Comparison of ENCODE assay signal across 28 mouse cellular contexts in genomic region chr12:97740927-97741326, GRCm38 (mm10).
DNase-seq lines count a peak whose midpoint lies in the region; ATAC-seq lines count a peak whose summit lies in the region.
"Had no signal": no experiment of that assay in that cellular context is flagged by ENCODE, and none has a peak within 500 bp of the region (broad histone marks: within the 10 kb centered on the region; RNA-seq: fewer than 3 reads in every experiment).

No protein-coding gene starts in this region.

- peak; percentile 99 for ATAC-seq in frontal cortex, adult (ENCODE audit: low TSS enrichment)
- ATAC-seq in midbrain, embryonic 16.5 days = peak; percentile 58; the same call in 1 of the 2 replicates
- no peak for ATAC-seq in midbrain, embryonic 13.5 days
- no peak for ATAC-seq in inflammation-experienced regulatory T-cells, adult 6 months
- ATAC-seq: activated CD4-positive, CD25-positive, alpha-beta regulatory T cell, adult 4 months; CD4-positive, CD25-positive, alpha-beta regulatory T cell, adult 4 months; forebrain, embryonic 14.5 days; forebrain, embryonic 16.5 days; Patski had no signal

- no peaks in the 10 kb centered on the region for H3K9me3 ChIP-seq in midbrain, embryonic 16.5 days (replicated peaks; ENCODE audit: control insufficient read depth, low read length, poor library complexity, severe bottlenecking)
- H3K9me3 ChIP-seq in midbrain, embryonic 13.5 days = no peaks in the 10 kb centered on the region
- H3K9me3 ChIP-seq: embryonic facial prominence, embryonic 13.5 days; embryonic facial prominence, embryonic 15.5 days; forebrain, embryonic 10.5 days; forebrain, embryonic 12.5 days had no signal

- no peak overlapping the region for H3K4me3 ChIP-seq in midbrain, embryonic 16.5 days (ENCODE audit: low read depth, low read length)
- no peak overlapping the region for H3K4me3 ChIP-seq in midbrain, embryonic 13.5 days (replicated peaks)
- H3K4me3 ChIP-seq: embryonic facial prominence, embryonic 13.5 days; embryonic facial prominence, embryonic 15.5 days; erythroblast, embryonic 14.5 days; forebrain, embryonic 10.5 days; forebrain, embryonic 12.5 days had no signal

- WGBS in midbrain, embryonic 16.5 days = 54% methylated on average over 2 of the region's 2 CpGs
- 64% methylated on average over 2 of the region's 2 CpGs for WGBS in midbrain, embryonic 13.5 days

- H3K27me3 ChIP-seq in midbrain, embryonic 16.5 days (ENCODE audit: control insufficient read depth, insufficient read depth, low read depth, low read length) = no peaks in the 10 kb centered on the region
- H3K27me3 ChIP-seq in midbrain, embryonic 13.5 days = no peaks in the 10 kb centered on the region
- H3K27me3 ChIP-seq: CH12.LX; embryonic facial prominence, embryonic 13.5 days; embryonic facial prominence, embryonic 15.5 days; forebrain, embryonic 12.5 days had no signal

- H3K36me3 ChIP-seq in midbrain, embryonic 16.5 days (ENCODE audit: control insufficient read depth, insufficient read depth, low read length) = no peaks in the 10 kb centered on the region
- no peaks in the 10 kb centered on the region for H3K36me3 ChIP-seq in midbrain, embryonic 13.5 days
- H3K36me3 ChIP-seq: embryonic facial prominence, embryonic 13.5 days; embryonic facial prominence, embryonic 15.5 days; forebrain, embryonic 10.5 days; forebrain, embryonic 12.5 days; G1E had no signal

- no peaks in the 10 kb centered on the region for H3K4me1 ChIP-seq in midbrain, embryonic 16.5 days (ENCODE audit: control insufficient read depth, insufficient read depth, low read length)
- H3K4me1 ChIP-seq in midbrain, embryonic 13.5 days (replicated peaks) = no peaks in the 10 kb centered on the region
- H3K4me1 ChIP-seq: embryonic facial prominence, embryonic 13.5 days; embryonic facial prominence, embryonic 15.5 days; forebrain, embryonic 10.5 days; forebrain, embryonic 12.5 days had no signal

- H3K4me2 ChIP-seq in midbrain, embryonic 16.5 days (ENCODE audit: low read length) = no peak overlapping the region
- H3K4me2 ChIP-seq in midbrain, embryonic 13.5 days (replicated peaks) = no peak overlapping the region
- H3K4me2 ChIP-seq: embryonic facial prominence, embryonic 13.5 days; embryonic facial prominence, embryonic 15.5 days; forebrain, embryonic 12.5 days had no signal

- H3K27ac ChIP-seq in midbrain, embryonic 16.5 days (ENCODE audit: low read length) = no peak overlapping the region
- no peak overlapping the region for H3K27ac ChIP-seq in midbrain, embryonic 13.5 days
- H3K27ac ChIP-seq: embryonic facial prominence, embryonic 13.5 days; embryonic facial prominence, embryonic 15.5 days; forebrain, embryonic 10.5 days; forebrain, embryonic 12.5 days had no signal

- DNase-seq in frontal cortex, postnatal 14 days (ENCODE audit: low spot score in 2 of 2) = no peak
- DNase-seq: adrenal gland, adult 8-10 months; adrenal gland, postnatal 14 days; adrenal gland, postnatal 36 days; B cell, adult 2 months; cerebellum, adult 11 months; cerebellum, adult 18-20 months; cerebellum, adult 8-10 months; cerebellum, adult 9-11 months; cerebellum, postnatal 14 days; cerebellum, postnatal 36 days; embryo, embryonic 11 days had no signal

- no peak overlapping the region for H3K9ac ChIP-seq in midbrain, embryonic 16.5 days (ENCODE audit: low read depth, low read length)
- no peak overlapping the region for H3K9ac ChIP-seq in midbrain, embryonic 13.5 days (replicated peaks)
- H3K9ac ChIP-seq: embryonic facial prominence, embryonic 13.5 days; embryonic facial prominence, embryonic 15.5 days; forebrain, embryonic 12.5 days had no signal

Comparison
In these comparisons a context has a peak if more than half of its experiments do, and no peak if none do; other contexts are left out.
1. ATAC-seq: peak in frontal cortex, adult (single experiment) and midbrain, embryonic 16.5 days (single experiment); none in midbrain, embryonic 13.5 days (single experiment) and inflammation-experienced regulatory T-cells, adult 6 months (single experiment).